Mouse (Mus musculus) T-helper 1 cell (primary cell): Measurements from ENCODE around the gene St6galnac1.
"Not testable (repeated sequence)": the region's sequence is repeated elsewhere in the genome, so short reads cannot be mapped to it uniquely, and the experiment has no call there.

Source experiments
- in situ Hi-C: fragments of 300-600 bp; cut with MboI, MseI; formaldehyde crosslinking; loops from one replicate; pipeline ENCODE4 v1.15.1; 2025; ENCODE audit warnings: high pct_unique_total_duplicates

Gene St6galnac1

DNA sequence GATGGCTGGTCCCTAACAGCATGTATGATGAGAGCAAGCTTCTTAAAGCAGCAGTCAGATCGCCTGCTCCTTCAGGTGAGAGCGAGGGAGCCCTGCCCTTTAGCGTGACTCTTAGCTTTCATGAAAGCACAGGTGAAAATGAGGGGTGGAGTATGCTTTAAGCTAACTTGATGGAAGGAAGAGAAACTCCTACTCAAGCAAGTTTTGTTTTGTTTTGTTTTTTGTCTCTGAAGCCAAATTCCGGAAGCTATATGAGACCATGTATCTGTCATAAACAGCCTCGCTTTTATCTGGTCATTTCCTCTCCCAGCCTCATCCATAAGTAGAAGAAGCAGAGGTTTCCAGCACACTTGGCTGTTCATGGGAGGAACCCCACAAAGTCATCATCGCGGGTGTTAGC is at the start of gene St6galnac1:
Gene St6galnac1, minus strand, starts transcription at position 101 of the 400 bp plus-strand sequence.
- in situ Hi-C loops: no loop called here

DNA sequence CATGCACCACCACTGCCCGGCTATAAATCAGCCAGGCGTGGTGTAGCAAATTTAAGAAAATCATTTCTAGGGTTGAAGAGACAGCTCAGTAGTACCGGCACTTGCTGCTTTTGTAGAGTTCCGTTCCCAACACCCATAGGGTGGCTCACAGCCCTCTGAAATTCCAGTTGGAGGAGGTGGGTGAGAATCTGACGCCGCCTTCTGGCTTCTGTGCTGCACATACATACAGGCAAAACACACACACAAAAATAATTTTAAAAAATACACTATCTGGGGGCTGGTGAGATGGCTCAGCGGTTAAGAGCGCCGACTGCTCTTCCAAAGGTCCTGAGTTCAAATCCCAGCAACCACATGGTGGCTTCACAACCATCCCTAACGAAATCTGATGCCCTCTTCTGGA is 48.6 kb upstream of the St6galnac1 start:
- in situ Hi-C loops: not testable (repeated sequence)

DNA sequence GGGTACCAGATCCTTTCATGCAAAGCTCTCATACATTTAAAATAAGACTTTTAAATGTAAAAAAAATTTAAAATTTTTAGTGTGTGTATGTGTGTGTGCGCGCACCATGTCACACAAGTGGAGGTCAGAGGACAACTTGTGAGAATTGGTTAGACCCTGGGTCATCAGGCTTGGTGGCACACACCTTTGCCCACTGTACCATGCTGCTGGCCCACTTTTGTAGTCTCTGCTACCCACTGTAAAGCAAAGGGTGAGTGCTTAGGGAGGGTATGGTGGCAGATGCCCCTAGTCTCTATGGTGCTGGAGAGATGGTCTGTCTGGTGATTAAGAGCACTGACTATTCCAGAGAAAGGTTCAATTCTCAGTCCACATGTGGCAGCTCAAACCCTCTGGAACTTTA is 47.9 kb upstream of the St6galnac1 start:
- in situ Hi-C loops: no loop called here

DNA sequence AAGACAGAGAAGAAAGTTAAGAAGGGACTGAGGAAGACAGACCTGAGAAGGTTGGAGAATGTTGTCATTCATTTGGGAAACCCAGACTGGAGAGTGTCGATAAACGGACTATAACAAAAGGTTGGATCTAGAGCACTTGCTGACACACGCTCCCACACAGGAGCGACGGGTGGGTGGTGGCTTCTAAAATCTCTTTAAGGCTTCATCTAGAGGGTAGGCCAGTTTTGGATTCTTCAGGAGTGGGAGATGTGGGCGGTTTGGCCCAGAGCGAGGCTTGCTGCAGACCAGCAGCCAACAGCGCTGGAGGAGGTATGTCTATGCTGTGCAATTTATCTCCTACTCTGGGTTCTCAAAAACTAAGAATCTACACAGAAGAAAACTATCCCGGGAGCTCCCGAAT is 47.3 kb upstream of the St6galnac1 start:
- in situ Hi-C loops: no loop called here

DNA sequence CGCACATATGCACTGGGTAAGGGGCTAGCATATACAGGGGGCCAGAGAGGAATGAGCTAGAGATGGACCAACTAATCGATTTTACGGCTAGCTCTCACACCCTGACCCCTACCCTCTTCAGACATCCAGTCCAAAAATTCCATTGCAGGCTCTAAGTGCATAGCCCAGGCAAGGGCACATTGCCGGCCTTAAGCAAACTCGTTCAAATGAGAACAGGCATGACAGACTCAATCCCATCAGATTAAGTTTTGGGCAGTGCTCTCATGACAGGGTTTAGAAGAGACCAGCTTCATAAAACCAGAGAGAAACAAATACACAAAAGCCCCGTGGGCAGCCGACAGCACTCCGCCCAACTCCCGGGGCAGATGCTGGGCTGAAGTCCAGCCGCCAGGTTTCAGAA is 46.9 kb upstream of the St6galnac1 start:
- in situ Hi-C loops: no loop called here

DNA sequence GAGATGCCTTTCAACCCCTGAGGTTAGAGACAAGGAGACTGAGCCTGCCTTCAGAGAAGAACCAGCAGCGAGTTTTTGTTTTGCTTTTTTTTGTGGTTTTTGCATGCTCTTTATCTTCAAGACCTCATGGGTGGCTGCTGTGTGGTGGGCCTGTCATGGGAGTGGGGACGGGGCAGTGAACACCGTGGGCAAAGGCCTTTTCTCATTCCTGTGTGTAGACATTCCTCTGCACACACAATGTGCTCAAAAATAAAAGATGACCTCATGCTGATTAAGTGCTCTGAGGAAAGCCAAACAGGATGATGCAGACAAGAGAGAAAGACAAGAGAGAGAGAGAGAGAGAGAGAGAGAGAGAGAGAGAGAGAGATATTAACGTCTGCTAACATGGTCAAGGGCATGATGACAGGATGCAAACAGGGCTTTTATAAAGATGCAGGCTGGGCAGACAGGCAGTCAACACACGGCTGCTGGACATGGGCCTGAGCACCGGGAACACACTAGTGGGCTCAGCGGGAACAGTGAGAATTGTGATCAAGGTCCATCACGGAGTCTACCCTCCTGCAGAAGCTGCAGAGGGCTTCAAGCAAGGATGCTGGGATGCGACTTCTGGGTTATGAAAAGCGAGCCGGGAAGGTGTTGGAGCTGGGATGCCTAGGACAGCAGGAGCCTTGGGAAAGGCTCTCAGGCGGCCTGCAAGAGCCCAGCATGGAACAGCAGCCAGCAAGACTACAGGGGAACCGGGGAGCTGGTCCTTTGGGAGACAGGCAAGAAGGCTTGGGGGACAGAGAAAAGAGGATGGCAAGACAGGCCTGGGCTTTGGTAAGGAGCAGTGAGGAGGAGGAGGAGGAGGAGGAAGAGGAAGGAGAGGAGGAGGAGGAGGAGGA is 46.0 kb upstream of the St6galnac1 start:
- in situ Hi-C loops: no loop called here

DNA sequence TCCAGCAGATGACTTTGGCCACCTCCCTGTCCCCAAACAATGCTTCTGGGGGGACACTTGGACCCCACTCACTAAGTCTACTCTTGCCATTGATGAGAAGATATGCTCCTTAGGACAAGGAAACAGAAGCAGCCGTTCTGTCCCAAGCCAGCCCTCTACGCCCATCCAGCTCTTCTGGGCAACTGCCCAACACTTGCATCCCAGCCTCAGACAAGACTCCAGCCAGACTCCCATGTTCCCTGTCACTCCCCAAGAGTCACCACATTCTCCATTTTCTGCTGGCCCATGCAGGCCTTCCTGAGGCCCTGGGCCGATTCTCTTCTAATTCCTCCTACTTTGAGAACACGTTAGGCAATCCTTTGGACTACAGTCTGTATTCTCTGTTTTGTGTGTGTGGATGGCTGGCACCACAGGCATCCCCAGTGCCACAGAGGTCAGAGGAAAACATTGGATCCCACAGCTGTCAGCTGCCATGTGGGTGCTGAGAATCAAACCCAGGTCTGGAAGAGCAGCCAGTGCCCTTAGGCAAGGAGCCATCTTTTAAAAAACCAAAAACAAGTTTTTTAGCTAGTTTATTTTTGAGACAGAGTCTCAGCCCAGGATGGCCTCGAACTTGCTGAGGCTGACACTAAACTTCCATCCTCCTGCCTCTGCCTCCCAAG is 44.8 kb upstream of the St6galnac1 start:
- in situ Hi-C loops: no loop called here

DNA sequence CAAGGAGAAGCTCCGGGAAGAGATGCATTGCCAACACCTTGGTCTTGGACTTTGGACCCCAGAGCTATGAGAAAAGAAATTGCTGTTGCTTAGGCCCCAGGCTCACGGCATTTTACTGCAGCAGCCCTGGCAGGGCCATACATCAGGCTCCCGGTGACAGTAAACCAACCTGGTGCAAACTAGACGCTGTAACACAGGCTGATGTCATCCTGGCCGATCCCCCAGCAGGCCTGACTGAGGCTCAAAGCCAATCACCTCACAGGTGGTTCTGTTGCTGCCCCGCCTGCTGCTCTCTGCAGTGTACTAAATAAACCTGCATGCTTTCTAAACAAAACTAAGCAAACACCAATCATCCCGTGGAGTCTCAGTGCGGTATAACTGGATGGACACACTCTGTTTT is 43.4 kb upstream of the St6galnac1 start:
- in situ Hi-C loops: no loop called here

DNA sequence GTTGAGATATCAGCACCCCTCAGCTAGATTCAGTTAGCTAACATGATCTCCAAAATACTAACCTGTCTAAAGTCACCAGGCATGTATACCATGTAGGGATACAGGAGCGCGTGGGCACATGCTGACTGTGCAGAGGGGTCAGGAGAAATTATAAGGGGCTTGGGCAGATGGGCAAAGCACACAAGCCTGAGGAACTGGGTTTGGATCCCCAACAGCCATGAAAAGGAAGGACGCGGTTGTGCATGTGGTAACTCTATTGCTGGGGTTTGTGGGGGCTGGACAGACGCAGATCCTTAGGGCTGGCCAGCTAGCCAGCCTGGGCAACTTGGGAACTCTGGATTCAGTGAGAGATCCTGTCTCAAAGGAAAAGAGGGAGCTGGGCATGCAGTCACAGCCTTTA is 42.3 kb upstream of the St6galnac1 start:
- in situ Hi-C loops: no loop called here

DNA sequence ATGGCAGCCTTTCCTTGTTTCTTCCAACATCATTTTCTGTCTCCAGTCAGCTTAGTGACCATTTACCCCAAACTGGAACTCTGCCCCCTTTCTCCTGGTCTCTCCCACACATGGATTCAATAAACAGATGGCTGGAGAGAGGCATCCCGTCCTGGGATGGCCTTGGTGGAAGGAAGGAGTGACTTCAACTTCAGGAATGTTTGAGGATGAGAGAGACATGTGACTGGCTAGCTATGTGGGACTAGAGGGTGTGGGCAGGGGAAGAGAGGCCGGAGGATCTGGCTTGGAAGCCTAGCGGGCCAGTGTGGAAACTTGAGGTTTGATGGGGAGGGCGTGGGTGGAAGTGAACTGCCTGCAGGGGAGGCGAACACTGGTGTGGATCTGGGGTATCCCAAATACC is 41.5 kb upstream of the St6galnac1 start:
- in situ Hi-C loops: no loop called here

DNA sequence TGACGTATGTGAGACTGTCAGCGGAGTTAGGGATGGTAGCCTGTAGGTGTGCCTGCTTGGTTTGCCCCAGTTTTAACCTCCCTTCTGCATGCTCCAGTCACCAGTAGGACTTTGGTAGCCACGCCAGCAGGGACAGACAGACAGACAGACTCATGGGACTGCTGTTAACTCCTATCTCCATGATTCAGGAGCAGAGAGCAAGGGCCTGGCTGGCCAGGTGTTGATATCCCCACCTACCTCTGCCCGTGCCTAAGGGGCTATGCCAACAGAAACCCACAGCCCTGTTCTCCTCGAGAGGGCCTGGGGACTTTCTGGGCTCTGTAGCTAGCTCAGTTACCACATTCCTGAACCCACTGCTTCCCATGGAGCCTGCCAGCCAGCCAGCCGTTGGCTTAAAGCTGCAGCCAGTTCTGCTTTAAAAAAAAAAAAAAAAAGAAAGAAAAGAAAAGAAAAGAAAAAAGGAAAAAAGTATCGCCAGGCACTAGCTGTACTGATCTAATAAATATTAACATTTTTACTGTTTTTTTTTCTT is 39.6 kb upstream of the St6galnac1 start:
- in situ Hi-C loops: no loop called here

DNA sequence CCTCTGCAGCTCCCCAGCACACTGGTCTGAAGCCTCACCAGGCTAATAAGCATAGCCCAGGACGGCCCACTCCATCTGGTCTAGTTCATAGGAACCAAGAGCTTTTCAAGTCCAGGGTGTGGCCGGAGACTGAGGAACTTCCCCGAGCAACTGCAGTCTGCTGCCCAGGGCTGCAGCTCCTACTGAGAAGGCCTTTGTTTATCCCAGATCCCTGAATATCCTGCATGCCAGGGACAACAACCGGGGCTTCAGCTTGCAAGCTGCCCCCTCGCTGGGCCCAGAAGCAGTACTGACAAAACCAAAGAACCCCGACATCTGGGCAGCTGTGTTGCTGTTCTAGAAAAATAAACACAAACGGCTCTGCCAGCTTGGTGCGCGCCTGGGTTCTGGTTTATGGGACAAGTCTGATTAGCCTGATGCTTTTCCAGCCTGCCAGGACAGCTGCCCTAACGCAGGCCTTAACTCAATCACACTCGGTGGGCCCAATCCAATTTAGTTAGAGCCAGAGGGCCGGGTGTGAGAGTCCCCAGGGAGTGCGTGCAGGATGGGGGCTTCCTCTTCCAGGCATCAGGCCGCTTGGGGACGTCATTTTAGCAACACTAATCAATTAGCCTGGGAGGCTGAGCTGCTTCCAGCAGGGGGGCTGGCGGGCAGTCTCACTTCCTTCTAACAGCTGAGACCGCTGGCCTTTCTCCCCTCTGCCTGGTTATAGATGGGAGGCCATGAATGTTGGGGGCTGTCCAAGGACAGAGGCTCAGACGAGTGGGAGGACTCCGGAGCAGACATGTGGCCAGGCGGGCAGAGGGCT is 39.0 kb upstream of the St6galnac1 start:
- in situ Hi-C loops: no loop called here

DNA sequence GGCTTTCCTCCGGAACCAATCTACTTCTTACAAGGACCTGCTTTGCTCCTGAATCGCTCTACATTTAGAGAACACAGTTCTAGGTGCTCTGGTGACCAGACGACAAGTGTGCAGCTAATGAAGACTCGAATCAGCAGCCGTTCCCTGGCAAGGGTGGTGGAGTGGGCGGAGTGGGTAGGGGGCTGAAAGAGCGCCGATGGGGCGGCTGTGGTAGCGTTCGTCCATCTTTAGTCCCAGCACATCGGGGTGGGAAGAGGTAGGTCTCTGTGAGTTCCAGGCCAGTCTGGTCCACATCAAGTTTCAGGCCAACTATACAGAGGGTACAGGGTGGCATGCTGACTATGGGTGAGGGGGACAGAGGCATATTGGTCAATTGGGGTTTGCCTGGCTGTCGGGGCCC is 38.3 kb upstream of the St6galnac1 start:
- in situ Hi-C loops: no loop called here

DNA sequence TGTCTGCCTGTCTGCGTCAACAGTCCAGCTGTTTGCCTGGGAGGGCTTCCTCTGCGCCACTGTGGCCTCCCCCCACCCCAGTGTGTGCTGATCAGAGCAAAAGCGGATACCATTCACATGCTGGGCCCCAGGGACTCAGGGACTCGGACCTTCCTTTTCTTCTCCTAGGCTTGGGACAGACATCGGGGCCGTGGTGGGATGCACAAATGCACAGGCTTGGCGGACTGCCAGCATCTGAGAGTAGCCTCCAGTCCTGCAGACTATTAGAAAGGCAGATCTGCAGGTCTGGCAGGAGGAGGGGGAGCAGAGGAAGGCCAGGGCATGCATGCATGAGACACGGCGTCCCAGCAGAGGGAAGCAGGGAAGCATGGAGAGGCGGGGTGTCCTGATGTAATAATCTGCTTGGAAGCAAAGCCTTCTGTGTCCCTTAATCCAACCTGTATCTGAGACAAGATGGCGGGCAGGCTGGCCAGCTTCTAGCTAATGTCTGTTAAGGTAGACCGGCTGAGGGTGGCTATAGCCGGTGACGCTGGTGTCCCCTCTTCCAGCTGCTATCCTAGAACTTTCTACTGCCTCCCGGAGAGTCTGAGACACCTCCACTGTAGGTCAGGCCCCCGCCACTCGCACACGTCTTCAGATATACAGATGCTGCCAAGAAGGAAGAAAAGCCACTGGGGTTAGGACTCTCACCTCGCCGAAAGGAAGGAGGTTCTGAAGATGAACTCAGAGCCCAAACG is 37.7 kb upstream of the St6galnac1 start:
- in situ Hi-C loops: no loop called here

DNA sequence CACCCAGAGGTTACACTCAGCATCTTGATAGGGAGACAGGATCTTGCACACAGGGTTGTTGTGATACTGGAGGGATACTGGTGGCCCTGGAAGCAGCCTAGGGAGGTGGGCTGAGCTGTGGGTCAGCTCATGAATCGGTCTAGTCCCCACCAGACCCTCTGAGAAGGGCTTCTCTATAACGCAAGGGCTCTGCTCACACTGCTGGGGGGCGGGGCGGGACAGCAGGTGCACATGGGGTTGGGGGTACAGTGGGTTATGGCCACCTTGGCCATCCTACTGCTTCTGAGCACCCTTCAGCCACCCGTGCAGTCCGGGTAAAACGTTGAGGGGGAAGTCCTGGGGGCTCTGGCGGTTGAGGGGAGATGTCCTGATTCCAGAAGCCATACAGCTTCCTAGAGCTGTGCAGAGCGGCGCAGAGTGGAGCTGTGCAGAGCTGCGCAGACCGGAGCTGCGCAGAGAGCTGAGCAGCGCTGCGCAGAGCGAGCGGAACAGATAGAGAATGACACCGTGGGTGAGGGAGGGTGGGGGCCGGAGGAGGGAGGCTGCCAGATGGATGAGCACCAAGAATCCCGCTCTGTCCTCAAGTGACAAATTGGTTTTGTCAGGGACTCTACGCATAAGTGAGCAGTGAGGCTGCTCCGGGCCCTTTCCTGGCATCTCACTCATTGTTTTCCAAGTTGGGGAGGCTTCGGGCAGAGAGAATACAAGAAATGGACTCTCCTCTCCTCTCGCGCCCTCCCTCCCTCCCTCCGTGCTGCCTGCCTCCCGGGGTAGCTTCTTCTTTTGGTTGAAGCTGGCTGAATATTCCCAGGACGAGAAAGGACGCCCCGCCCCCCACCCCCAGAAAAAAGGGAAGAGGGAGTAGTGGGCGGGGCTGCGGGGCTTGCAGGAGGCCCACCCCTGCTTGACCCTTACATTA is 35.9 kb upstream of the St6galnac1 start:
- in situ Hi-C loops: no loop called here

DNA sequence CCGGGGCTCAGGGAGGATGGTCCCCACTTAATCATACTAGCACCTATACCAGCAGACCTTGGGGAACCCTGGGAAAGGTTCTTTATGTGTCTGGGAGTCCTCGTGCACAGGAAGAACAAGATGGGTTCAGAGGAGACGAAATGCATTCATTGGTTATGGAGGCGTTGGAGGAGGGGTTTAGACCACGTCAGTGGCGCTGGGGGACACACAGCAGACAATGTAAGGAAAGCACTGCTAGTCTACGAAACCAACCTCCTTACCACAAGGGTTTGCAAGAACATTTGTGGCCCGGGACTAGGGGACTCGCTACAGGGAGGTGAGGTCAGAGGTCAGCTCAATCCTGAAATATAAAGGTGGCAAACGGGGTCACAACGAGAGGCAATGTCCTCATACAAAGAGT is 35.2 kb upstream of the St6galnac1 start:
- in situ Hi-C loops: no loop called here

DNA sequence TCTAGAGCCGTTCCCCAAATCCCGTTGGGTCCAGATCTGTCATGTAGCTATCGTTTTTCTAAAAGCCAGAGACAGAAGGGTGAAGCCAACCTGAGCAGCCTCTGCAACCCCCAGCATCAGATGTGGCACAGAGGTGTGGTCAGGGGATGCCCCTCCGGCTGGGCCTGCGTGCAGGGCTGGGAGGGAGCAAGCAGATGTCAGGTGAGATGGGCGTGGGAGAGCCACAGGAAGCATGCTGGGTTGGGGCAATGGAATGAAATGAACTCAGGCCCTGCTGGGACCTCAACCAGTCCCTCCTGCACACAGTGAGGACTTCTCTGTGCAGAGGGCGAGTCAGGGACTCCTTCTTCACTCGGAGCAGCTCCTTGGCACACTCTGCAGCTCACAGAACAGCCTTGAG is 34.2 kb upstream of the St6galnac1 start:
- in situ Hi-C loops: loop anchor here (5.0 kb wide), 1 partner anchor 162 kb away; no protein-coding TSS in a partner anchor

DNA sequence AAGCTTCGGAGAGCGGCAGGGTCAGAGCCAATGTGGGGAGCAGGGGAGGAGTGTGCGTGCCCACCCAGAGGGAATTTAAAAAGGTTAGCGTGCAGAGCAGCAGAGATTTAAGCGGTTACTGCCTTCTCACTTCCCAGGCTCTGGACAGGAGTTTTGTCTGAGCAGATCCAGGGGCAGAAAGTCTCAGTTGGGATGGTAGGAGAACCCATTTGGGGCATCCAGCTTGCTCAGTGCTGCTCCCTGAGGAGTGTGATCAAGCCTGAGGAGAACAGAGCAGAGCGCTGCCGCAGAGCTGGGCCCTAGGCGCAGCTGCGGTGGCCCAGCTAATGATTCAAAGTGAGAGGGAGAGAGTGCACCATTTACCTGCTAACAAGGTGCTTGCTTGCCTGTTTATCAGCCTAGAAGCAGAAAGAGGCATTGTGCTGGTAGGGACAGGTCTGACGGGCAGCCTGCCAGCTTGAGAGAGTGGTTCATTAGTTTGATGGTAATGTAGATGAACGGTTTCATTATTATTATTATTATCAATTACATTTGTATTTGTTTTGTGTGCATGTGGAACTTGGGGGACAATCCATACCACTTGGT is 33.6 kb upstream of the St6galnac1 start:
- in situ Hi-C loops: loop anchor here (5.0 kb wide), 1 partner anchor 162 kb away; no protein-coding TSS in a partner anchor

DNA sequence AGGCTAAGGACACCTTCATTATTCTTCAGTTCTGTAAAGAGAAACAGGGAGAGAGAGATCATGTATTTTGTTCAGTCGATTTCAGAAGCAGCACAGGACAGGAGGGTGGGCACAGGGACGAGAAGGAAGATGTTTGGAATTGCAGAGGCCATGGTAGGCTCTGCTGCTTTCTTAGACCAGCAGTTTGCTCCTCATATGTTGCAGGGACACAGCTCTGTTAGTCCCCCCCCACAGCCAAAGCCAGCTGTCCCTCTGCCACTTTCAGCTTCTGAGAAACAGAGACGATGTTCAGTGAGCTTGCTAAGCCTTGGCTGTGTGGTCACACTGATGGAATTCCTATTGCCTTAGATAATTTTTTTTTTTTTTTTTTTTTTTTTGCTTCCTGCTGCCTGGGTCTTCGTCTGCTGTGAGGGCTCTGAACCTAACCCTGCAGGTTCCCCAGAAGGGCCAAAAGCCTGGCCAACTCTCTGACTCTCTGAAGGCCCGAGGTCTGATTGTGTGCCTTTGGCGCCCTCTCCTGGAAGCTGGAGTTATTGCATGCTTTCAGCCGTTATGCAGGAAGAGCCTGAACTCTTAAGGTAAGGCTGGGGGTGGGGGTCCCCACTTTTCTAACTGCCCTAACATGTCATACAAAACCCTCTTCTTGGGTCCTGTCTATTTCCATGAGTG is 32.8 kb upstream of the St6galnac1 start:
- in situ Hi-C loops: loop anchor here (5.0 kb wide), 1 partner anchor 161 kb away; no protein-coding TSS in a partner anchor
